Mouse (Mus musculus) hindbrain, embryonic 12.5 days (tissue): ENCODE results near the gene Lrrc51. TPM values are rescaled to one million over a fixed set of nuclear protein-coding genes. Genes with fewer than 3 reads are reported as not detected.

ENCODE experiments used
- ATAC-seq: fragments of 200-750 bp; cut with Nextera tagmentation; 2 replicates; pipeline ENCODE4 v1.8.0; 2017; ENCODE audit warnings: moderate TSS enrichment; ENCODE audit not compliant: low FRiP score
- H3K27ac ChIP-seq: fragments of 300-500 bp; sonication (generic); 2 replicates; pipeline ENCODE4 v1.5.1; 2016; ENCODE audit warnings: mild to moderate bottlenecking
- H3K27me3 ChIP-seq: fragments of 300-500 bp; sonication (generic); 2 replicates; pipeline ENCODE4 v1.6.1; 2016; ENCODE audit warnings: mild to moderate bottlenecking
- H3K36me3 ChIP-seq: fragments of 300-500 bp; sonication (generic); 2 replicates; pipeline ENCODE4 v1.6.1; 2016; ENCODE audit warnings: mild to moderate bottlenecking
- H3K4me1 ChIP-seq: fragments of 300-500 bp; sonication (generic); 2 replicates; pipeline ENCODE4 v1.6.1; 2016
- H3K4me2 ChIP-seq: fragments of 300-500 bp; sonication (generic); replicated peaks from 2 replicates; pipeline ENCODE4 v1.6.1; 2016; ENCODE audit warnings: mild to moderate bottlenecking
- H3K4me3 ChIP-seq: fragments of 300-500 bp; sonication (generic); 2 replicates; pipeline ENCODE4 v1.5.1; 2016; ENCODE audit warnings: mild to moderate bottlenecking
- H3K9ac ChIP-seq: fragments of 300-500 bp; sonication (generic); 2 replicates; pipeline ENCODE4 v1.6.1; 2016; ENCODE audit warnings: mild to moderate bottlenecking, moderate library complexity
- H3K9me3 ChIP-seq: fragments of 300-500 bp; sonication (generic); replicated peaks from 2 replicates; pipeline ENCODE4 v1.6.1; 2016; ENCODE audit warnings: mild to moderate bottlenecking
- WGBS: fragments of 180-500 bp; shearing (Covaris S2); methylation state at CpG from one replicate; pipeline ENCODE4 v1.1.7; 2016; 5-methylcytosine and 5-hydroxymethylcytosine counted together
- polyA plus RNA-seq: library from polyadenylated mRNA; unstranded; fragments of >200 nt; fragmentation: Nextera tagmentation; extraction: Ambion mirVana; gene quantifications from 2 replicates; pipeline ENCODE4 v1.2.1, GENCODE M21; 2016

Gene Lrrc51
- polyA plus RNA-seq = 9.4 and 10.1 TPM in 2 replicates

GRCm38 (mm10) chr7:101933751-101934240, at the start of gene Lrrc51, which contains the start of gene Numa1:
Gene Lrrc51, minus strand, starts transcription at chr7:101933895.
Gene Numa1, plus strand, starts transcription at chr7:101934111.
- WGBS = under 1% methylated on average over 40 of the region's 40 CpGs
- Histone ChIP-seq H3K4me3 (peak within 1 kb of the TSS; percentile 89), H3K9ac (peak within 1 kb of the TSS; percentile 83), H3K4me1 (peaks cover 19% of the 10 kb centered on the region), H3K4me2 (peak within 1 kb of the TSS; percentile 77), H3K36me3 (no peaks in the 10 kb centered on the region), H3K27me3 (no peaks in the 10 kb centered on the region), H3K9me3 (no peaks in the 10 kb centered on the region), H3K27ac (peak within 1 kb of the TSS; percentile 73)
- peak; percentile 98 for ATAC-seq

GRCm38 (mm10) chr7:101982735-101983134, 49.0 kb upstream of the Lrrc51 start:
- H3K4me3 ChIP-seq = no peak overlapping the region
- H3K27me3 ChIP-seq = no peaks in the 10 kb centered on the region
- 100% methylated on average over 1 of the region's 1 CpGs for WGBS
- no peak for ATAC-seq
- H3K9ac ChIP-seq = no peak overlapping the region
- H3K4me1 ChIP-seq = no peaks in the 10 kb centered on the region
- no peak overlapping the region for H3K4me2 ChIP-seq
- no peaks in the 10 kb centered on the region for H3K9me3 ChIP-seq
- no peak overlapping the region for H3K27ac ChIP-seq
- H3K36me3 ChIP-seq = peaks cover 46% of the 10 kb centered on the region

DNA sequence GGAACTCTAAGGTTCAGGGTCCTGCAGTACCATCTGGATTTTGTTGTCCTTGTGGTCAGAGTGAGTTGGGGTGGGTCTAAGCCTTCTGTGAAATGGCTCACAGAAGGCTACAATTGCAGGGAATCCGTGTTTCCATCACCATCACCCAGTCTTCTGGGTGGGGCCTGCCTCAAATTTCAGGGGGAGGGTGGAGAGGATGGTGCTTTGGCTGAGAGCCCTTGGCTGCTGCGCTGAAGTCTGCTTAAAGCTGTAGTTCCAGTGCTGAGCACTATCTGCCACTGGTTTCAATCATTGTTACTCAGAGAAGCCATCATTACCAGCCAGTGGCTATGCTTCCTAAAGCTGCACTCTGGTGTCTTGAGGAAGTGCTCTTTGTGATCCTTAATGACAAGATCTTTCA, 40.8 kb upstream of the Lrrc51 start:
- H3K9ac ChIP-seq = no peak overlapping the region
- H3K9me3 ChIP-seq = no peaks in the 10 kb centered on the region
- 54% methylated on average over 2 of the region's 2 CpGs for WGBS
- H3K27me3 ChIP-seq = no peaks in the 10 kb centered on the region
- H3K36me3 ChIP-seq = 0 out of 2 replicates have a peak, but pooled peaks cover 13% of the 10 kb centered on the region
- no peak for ATAC-seq
- no peak overlapping the region for H3K4me3 ChIP-seq
- peak overlapping the region; percentile 36 for H3K27ac ChIP-seq
- H3K4me2 ChIP-seq = no peak overlapping the region
- H3K4me1 ChIP-seq = peaks cover 26% of the 10 kb centered on the region

GRCm38 (mm10) chr7:101973730-101974129, 40.0 kb upstream of the Lrrc51 start:
- H3K27me3 ChIP-seq = no peaks in the 10 kb centered on the region
- H3K36me3 ChIP-seq = 0 out of 2 replicates have a peak, but pooled peaks cover 9% of the 10 kb centered on the region
- peaks cover 31% of the 10 kb centered on the region for H3K4me1 ChIP-seq
- 0 out of 2 replicates have a peak overlapping the region, but pooled peaks have one; percentile 2 for H3K27ac ChIP-seq
- H3K4me2 ChIP-seq = no peak overlapping the region
- ATAC-seq = no peak
- no peak overlapping the region for H3K9ac ChIP-seq
- no peaks in the 10 kb centered on the region for H3K9me3 ChIP-seq
- WGBS = 71% methylated on average over 3 of the region's 3 CpGs
- no peak overlapping the region for H3K4me3 ChIP-seq

DNA sequence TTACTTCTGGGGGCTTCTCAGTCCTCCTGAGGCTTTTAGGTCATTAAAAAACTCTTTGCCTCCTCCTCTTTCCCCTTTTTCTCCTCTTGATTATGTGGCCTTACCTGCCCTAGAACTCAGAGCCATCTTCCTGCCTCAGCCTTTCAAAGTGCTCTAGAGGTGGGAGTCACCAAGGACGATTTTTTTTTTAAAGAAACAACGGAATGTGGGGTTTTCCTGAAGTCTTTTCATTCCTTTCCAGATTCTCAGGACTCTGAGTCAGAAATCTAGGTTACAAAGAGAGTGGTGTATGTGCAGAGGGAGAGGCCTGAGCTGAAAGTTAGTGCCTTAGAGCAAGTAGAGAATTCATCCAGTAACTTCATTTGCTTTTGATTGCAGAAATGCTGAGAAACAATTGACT, 38.0 kb upstream of the Lrrc51 start:
- no peaks in the 10 kb centered on the region for H3K27me3 ChIP-seq
- H3K9me3 ChIP-seq = no peaks in the 10 kb centered on the region
- H3K9ac ChIP-seq = peak overlapping the region; percentile 93
- H3K4me2 ChIP-seq = peak overlapping the region; percentile 66
- peak overlapping the region; percentile 74 for H3K4me3 ChIP-seq
- 0 out of 2 replicates have a peak, but pooled peaks cover 4% of the 10 kb centered on the region for H3K36me3 ChIP-seq
- WGBS = 59% methylated on average over 2 of the region's 2 CpGs
- no peak for ATAC-seq
- peaks cover 33% of the 10 kb centered on the region for H3K4me1 ChIP-seq
- H3K27ac ChIP-seq = peak overlapping the region; percentile 100

DNA sequence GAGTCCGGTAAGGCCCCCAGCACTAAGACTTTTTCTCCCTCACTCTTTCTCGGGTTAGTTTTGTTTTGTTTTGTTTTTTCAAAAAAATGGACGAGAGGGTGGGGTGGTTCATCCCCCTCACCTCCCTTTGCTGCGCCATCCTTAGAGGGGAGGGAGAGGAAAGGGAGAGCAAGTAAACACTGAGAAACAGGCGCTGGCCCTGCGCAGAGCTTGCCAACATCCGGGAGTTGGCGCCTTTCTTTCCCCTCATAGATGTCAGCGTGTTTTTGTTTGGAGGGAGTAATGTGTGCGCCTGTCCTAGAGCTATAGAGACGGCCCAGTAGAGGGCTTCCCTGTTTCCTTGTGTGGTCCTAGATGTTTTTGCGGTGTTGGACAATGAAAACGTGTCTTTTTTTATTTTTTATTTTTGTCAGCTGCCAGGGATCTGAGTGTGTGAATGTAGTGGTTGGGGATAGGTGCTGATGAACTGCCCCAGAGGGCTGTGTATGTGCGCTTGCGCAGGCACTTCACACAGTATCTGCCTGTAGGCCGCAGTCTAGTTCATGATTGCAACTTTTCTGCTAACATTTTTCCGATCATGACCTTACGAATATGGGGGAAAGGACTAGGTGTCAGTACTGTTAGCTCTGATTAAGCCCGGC, 37.2 kb upstream of the Lrrc51 start:
- H3K4me1 ChIP-seq = peaks cover 33% of the 10 kb centered on the region
- peak; percentile 77 for ATAC-seq
- H3K4me3 ChIP-seq = peak overlapping the region; percentile 74
- WGBS = 3% methylated on average over 19 of the region's 19 CpGs
- 0 out of 2 replicates have a peak, but pooled peaks cover under 1% of the 10 kb centered on the region for H3K36me3 ChIP-seq
- no peaks in the 10 kb centered on the region for H3K9me3 ChIP-seq
- peak overlapping the region; percentile 100 for H3K27ac ChIP-seq
- peak overlapping the region; percentile 66 for H3K4me2 ChIP-seq
- no peaks in the 10 kb centered on the region for H3K27me3 ChIP-seq
- H3K9ac ChIP-seq = peak overlapping the region; percentile 93

DNA sequence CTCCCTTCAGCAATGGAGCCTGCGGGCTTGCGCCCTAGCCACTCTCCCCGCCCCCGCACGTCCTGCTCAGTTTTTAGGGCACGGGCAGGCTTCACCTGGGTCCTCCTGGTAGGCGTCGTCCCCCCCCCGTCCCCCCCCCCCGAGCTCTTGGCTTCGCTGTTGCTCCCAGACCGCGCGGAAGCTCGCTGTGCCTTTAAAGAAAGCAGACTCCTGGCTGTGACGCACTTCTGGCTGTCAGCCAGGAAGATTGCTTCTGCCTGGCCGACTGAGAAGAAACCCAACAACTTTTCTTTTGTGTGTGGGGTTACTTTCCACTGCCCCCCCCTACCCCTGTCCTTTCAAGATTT, 36.7 kb upstream of the Lrrc51 start:
- WGBS = under 1% methylated on average over 15 of the region's 17 CpGs
- no peaks in the 10 kb centered on the region for H3K27me3 ChIP-seq
- ATAC-seq = peak; percentile 76
- H3K9me3 ChIP-seq = no peaks in the 10 kb centered on the region
- H3K36me3 ChIP-seq = no peaks in the 10 kb centered on the region
- peak overlapping the region; percentile 93 for H3K9ac ChIP-seq
- peak overlapping the region; percentile 100 for H3K27ac ChIP-seq
- peak overlapping the region; percentile 74 for H3K4me3 ChIP-seq
- peak overlapping the region; percentile 66 for H3K4me2 ChIP-seq
- H3K4me1 ChIP-seq = peaks cover 33% of the 10 kb centered on the region

GRCm38 (mm10) chr7:101969694-101970428, 36.2 kb upstream of the Lrrc51 start:
- H3K27me3 ChIP-seq = no peaks in the 10 kb centered on the region
- peak overlapping the region; percentile 100 for H3K27ac ChIP-seq
- no peaks in the 10 kb centered on the region for H3K36me3 ChIP-seq
- peak overlapping the region; percentile 74 for H3K4me3 ChIP-seq
- H3K9me3 ChIP-seq = no peaks in the 10 kb centered on the region
- H3K9ac ChIP-seq = peak overlapping the region; percentile 93
- WGBS = under 1% methylated on average over 41 of the region's 53 CpGs
- H3K4me2 ChIP-seq = peak overlapping the region; percentile 66
- ATAC-seq = peak; percentile 92
- H3K4me1 ChIP-seq = peaks cover 33% of the 10 kb centered on the region

DNA sequence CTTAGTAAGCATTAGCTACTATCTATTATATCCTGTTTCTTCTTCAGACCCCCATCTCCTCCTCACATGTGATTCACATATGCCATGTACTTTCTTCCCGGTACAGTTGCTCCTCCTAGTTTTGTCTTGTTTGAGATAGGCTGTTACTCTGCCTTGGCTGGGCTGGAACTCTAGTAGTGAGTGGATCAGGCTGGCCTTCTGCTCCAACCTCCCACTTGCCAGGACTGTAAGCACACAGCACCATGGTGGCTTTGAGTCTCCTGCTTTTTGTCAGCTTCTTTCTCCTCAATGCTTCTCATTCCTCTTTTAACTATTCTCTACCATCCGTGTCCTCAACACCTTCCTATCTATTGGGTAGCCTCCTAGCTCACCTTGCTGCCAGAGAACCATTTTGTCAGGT, 35.1 kb upstream of the Lrrc51 start:
- Histone ChIP-seq H3K36me3 (no peaks in the 10 kb centered on the region), H3K27ac (peak overlapping the region; percentile 100), H3K4me2 (0 out of 2 replicates have a peak overlapping the region, but pooled peaks have one; percentile 66), H3K4me3 (no peak overlapping the region), H3K27me3 (no peaks in the 10 kb centered on the region), H3K9me3 (no peaks in the 10 kb centered on the region), H3K4me1 (peaks cover 32% of the 10 kb centered on the region), H3K9ac (no peak overlapping the region)
- no peak for ATAC-seq
- 68% methylated on average over 2 of the region's 2 CpGs for WGBS

DNA sequence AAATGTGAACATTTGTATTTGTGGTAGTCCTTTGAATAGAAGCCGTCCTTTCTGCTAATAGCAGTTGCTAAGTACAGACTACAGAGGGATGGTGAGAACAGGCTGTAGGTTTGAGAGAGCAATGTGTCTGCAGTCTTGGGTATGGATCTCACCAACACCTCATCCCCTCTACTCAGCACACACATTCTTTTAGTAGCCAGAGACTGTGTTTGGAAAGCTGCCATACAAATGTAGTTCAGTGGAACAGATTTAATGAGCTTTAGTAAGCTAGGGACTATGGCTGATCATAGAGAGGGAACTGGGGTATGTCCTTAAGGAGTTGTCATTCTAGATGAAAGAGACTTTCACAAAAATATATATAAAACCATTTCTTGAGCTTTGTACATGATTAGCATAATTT, 33.6 kb upstream of the Lrrc51 start:
- H3K4me1 ChIP-seq = peaks cover 19% of the 10 kb centered on the region
- no peaks in the 10 kb centered on the region for H3K9me3 ChIP-seq
- WGBS = 91% methylated on average over 1 of the region's 1 CpGs
- H3K27me3 ChIP-seq = no peaks in the 10 kb centered on the region
- H3K9ac ChIP-seq = no peak overlapping the region
- no peak for ATAC-seq
- H3K4me2 ChIP-seq = no peak overlapping the region
- H3K36me3 ChIP-seq = no peaks in the 10 kb centered on the region
- no peak overlapping the region for H3K27ac ChIP-seq
- no peak overlapping the region for H3K4me3 ChIP-seq

DNA sequence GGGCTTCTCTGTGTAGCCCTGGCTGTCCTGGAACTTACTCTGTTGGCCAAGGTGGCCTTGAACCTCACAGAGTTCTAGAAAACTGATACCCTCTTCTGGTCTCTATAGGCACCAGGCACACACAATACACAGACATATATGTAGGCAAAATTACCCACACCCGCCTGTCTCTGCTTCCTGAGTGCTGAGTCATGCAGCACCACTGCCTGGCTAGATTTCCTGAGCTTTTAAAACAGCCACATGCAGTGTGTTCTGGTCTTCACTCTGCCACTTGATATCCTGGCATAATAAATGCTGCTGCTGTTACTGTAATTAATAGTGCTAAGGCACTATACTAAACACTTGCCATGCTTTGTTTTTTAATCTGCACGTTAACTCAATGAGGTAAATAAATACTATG, 31.9 kb upstream of the Lrrc51 start:
- Histone ChIP-seq H3K36me3 (no peaks in the 10 kb centered on the region), H3K27me3 (no peaks in the 10 kb centered on the region), H3K27ac (no peak overlapping the region), H3K9ac (no peak overlapping the region), H3K4me3 (no peak overlapping the region), H3K4me1 (peaks cover 7% of the 10 kb centered on the region), H3K4me2 (no peak overlapping the region), H3K9me3 (no peaks in the 10 kb centered on the region)
- ATAC-seq = no peak
- 82% methylated on average over 2 of the region's 2 CpGs for WGBS

- H3K9me3 ChIP-seq = no peaks in the 10 kb centered on the region
- peaks cover 7% of the 10 kb centered on the region for H3K4me1 ChIP-seq
- H3K27ac ChIP-seq = no peak overlapping the region
- no peak overlapping the region for H3K4me2 ChIP-seq
- H3K27me3 ChIP-seq = no peaks in the 10 kb centered on the region
- 93% methylated on average over 4 of the region's 4 CpGs for WGBS
- no peaks in the 10 kb centered on the region for H3K36me3 ChIP-seq
- no peak for ATAC-seq
- no peak overlapping the region for H3K4me3 ChIP-seq
- no peak overlapping the region for H3K9ac ChIP-seq
Measured at GRCm38 (mm10) chr7:101964551-101964950, 30.9 kb upstream of the Lrrc51 start.
